Mouse (Mus musculus) B cell, adult 62 days (primary cell): ENCODE results near the gene Mastl. TPM values are rescaled to one million over a fixed set of nuclear protein-coding genes. Genes with fewer than 3 reads are reported as not detected.

ENCODE experiments used
- total RNA-seq: library from RNA; stranded (reverse); gene quantifications from 4 replicates; pipeline ENCODE4 v1.2.4, GENCODE M21; 2023

Gene Mastl
- 0.33 to 1.4 TPM (median 0.39 TPM) in 4 replicates for total RNA-seq

DNA sequence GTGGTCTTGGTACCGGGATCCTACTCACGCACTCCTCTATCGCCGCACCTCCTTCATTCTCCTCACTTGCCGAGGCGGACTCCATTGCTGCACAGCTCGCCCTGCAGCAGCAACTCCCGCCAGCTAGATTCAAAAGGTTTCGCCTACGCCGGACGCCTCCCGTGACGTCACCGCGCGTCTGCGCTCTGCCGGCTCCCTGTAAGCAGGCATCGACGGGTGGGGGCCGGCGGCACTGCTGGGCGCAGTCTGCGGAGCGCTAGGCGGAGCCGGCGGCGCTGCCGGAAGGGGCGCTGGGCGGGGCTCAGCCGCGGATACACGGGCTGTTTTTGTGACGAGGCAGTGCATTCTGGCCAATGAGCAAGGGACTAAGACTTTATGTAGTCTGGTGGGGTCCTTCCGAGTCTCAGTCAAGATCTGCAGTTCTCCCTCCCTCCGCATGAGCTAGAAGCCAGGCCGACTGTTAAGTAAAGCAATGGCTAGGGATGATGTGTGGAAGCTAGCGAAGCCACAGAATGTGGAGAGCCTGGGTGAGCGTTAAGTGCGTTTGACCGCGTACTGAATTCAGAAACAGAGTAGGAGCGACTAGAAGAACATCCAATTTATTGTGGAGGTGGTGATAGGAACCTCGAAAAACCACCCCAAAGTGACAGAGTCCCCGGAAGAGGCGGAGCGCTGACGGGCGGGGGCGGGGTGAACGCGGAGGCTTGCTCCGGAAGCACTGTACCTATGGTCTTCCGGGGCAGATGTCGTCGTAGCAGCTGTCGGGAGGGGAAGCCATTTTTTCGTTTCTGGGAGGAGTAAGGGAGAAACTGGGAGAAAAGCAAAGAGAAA, at the start of gene Mastl, which contains the start of gene Yme1l1:
Mastl (minus strand) TSS at position 248 of the 831 bp plus-strand sequence.
Yme1l1 (plus strand) TSS at position 593 of the 831 bp plus-strand sequence.

DNA sequence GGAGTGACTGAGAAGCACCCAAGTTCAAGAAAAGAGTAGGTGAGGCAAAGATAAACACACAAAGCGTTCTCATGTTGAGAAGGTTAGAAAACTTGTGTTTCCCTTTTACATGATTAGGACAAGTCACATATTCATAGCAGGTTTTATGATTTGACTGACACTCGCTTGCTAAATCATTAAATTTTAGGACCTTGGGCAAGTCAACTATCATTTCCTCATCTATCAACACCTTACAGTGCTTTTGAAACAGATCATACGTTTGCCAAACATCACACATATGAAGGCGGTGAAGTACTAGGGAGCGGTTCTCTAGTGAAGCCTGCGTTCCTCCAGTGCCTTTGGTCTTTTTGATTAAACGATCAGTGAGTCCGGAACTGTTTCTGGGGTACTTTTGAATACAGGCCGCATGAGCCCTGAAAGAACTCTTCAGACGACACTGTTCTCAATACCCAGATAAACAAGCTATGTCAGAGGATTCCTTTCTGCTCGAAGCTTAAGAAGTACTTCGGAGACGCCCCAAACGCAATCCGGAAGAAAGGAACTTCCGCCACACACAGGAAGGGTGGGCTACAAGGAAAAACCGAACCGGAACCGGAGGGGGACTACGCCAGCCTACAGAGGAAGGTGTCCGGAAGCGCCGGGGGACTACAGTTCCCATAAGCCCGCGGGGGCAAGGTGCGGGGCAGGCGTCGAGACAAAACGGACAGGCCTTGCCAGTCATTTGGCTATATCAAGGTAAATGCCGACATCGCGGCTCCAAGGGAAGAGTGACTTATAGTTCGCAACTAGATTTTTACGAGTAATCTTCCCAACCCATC, 88.1 kb downstream of the Mastl start, which contains the start of gene Acbd5:
Acbd5 (plus strand) TSS at position 616 of the 818 bp plus-strand sequence.

Other genes with a start within 250 kb of the Mastl start
- 163 to 185 TPM (median 175 TPM) in 4 replicates for gene Abi1, start 115.8 kb downstream of the Mastl start, total RNA-seq
- gene Acbd5, start 87.9 kb downstream of the Mastl start, total RNA-seq: 53.2 to 71.7 TPM (median 58.5 TPM) in 4 replicates
- gene Yme1l1, start 345 bp upstream of the Mastl start, total RNA-seq: 158 to 174 TPM (median 163 TPM) in 4 replicates
- gene 4931423N10Rik, start 51.5 kb upstream of the Mastl start, total RNA-seq: 0.42 TPM in 1 of 4 replicates, not detected in the others
- not detected in 4 replicates for gene Nxph2, start 165.2 kb upstream of the Mastl start, total RNA-seq